Mouse (Mus musculus) forebrain, embryonic 11.5 days (tissue): ENCODE results near the gene Dedd2. TPM values are rescaled to one million over a fixed set of nuclear protein-coding genes. Genes with fewer than 3 reads are reported as not detected.
A peak's percentile ranks its signal among the peaks of the same experiment; 100 is the strongest.

Experiments
- ATAC-seq: fragments of 200-750 bp; cut with Nextera tagmentation; replicated peaks from 2 replicates; pipeline ENCODE4 v1.8.0; 2017; ENCODE audit warnings: moderate TSS enrichment; ENCODE audit not compliant: low FRiP score
- DNase-seq: peaks from one replicate; pipeline ENCODE4 v3.0.0-alpha.2; 2017; ENCODE audit warnings: low spot score
- H3K27ac ChIP-seq: fragments of 300-500 bp; sonication (generic); 2 replicates; pipeline ENCODE4 v1.5.1; 2014; ENCODE audit warnings: low read depth, low read length
- H3K27me3 ChIP-seq: fragments of 300-500 bp; sonication (generic); 2 replicates; pipeline ENCODE4 v1.6.1; 2014; ENCODE audit warnings: mild to moderate bottlenecking, low read length, mixed read lengths; ENCODE audit not compliant: control insufficient read depth, insufficient read depth
- H3K36me3 ChIP-seq: fragments of 300-500 bp; sonication (generic); 2 replicates; pipeline ENCODE4 v1.6.1; 2014; ENCODE audit warnings: mild to moderate bottlenecking, low read length, moderate library complexity, mixed read lengths; ENCODE audit not compliant: control insufficient read depth, insufficient read depth
- H3K4me1 ChIP-seq: fragments of 300-500 bp; sonication (generic); replicated peaks from 2 replicates; pipeline ENCODE4 v1.6.1; 2014; ENCODE audit warnings: low read length, mixed read lengths; ENCODE audit not compliant: control insufficient read depth, insufficient read depth
- H3K4me2 ChIP-seq: fragments of 300-500 bp; sonication (generic); 2 replicates; pipeline ENCODE4 v1.6.1; 2014; ENCODE audit warnings: low read depth, mild to moderate bottlenecking, low read length, moderate library complexity, mixed read lengths; ENCODE audit not compliant: severe bottlenecking
- H3K4me3 ChIP-seq: fragments of 300-500 bp; sonication (generic); 2 replicates; pipeline ENCODE4 v1.5.1; 2014; ENCODE audit warnings: low read depth, low read length
- H3K9ac ChIP-seq: fragments of 300-500 bp; sonication (generic); 2 replicates; pipeline ENCODE4 v1.6.1; 2014; ENCODE audit warnings: low read length
- H3K9me3 ChIP-seq: fragments of 300-500 bp; sonication (generic); 2 replicates; pipeline ENCODE4 v1.6.1; 2016; ENCODE audit warnings: low read length, mixed read lengths; ENCODE audit not compliant: control insufficient read depth
- WGBS: fragments of 180-500 bp; shearing (Covaris S2); extraction: QIAGEN DNeasy Blood & Tissue Kit; methylation state at CpG from one replicate; pipeline ENCODE4 v1.1.7; 2014; 5-methylcytosine and 5-hydroxymethylcytosine counted together
- polyA plus RNA-seq: library from polyadenylated mRNA; unstranded; fragments of >200 nt; fragmentation: Nextera tagmentation; extraction: Ambion mirVana; gene quantifications from 2 replicates; pipeline ENCODE4 v1.2.1, GENCODE M21; 2014

Gene Dedd2
- polyA plus RNA-seq, 1 experiment from 2014 or later = 11.2 TPM

- ATAC-seq (no peak), DNase-seq (peak; percentile 70)
- H3K36me3 ChIP-seq = no peaks in the 10 kb centered on the region
- 1% methylated on average over 15 of the region's 15 CpGs for WGBS
- no peaks in the 10 kb centered on the region; the same call in 1 of the 2 replicates for H3K4me1 ChIP-seq
- peaks cover 39% of the 10 kb centered on the region for H3K27me3 ChIP-seq
- H3K4me2 ChIP-seq = peak overlapping the region; percentile 26
- no peak overlapping the region for H3K9ac ChIP-seq
- peak overlapping the region; percentile 5; the same call in 1 of the 2 replicates for H3K4me3 ChIP-seq
- no peaks in the 10 kb centered on the region for H3K9me3 ChIP-seq
- no peak overlapping the region for H3K27ac ChIP-seq
These were observed 39.1 kb downstream of the Dedd2 start for GRCm38 (mm10) chr7:25181331-25181790.

GRCm38 (mm10) chr7:25180512-25180911 lies 39.9 kb downstream of the Dedd2 start:
- H3K27me3 ChIP-seq = peaks cover 39% of the 10 kb centered on the region
- no peak overlapping the region for H3K27ac ChIP-seq
- no peak overlapping the region for H3K4me3 ChIP-seq
- WGBS = 2% methylated on average over 6 of the region's 6 CpGs
- peak overlapping the region; percentile 79; the same call in 1 of the 2 replicates for H3K4me2 ChIP-seq
- H3K36me3 ChIP-seq = no peaks in the 10 kb centered on the region
- H3K9me3 ChIP-seq = no peaks in the 10 kb centered on the region
- no peaks in the 10 kb centered on the region; the same call in 1 of the 2 replicates for H3K4me1 ChIP-seq
- no peak overlapping the region for H3K9ac ChIP-seq
- ATAC-seq = no peak
- no peak for DNase-seq

GRCm38 (mm10) chr7:25179606-25180161 lies 40.7 kb downstream of the Dedd2 start, which contains the start of gene Pou2f2:
Gene Pou2f2, minus strand, starts transcription at chr7:25179726.
- Histone ChIP-seq H3K27me3 (peaks cover 39% of the 10 kb centered on the region), H3K4me1 (no peaks in the 10 kb centered on the region; the same call in 1 of the 2 replicates), H3K27ac (peak within 1 kb of the TSS; percentile 92), H3K9me3 (no peaks in the 10 kb centered on the region), H3K9ac (peak within 1 kb of the TSS; percentile 73), H3K4me2 (peak within 1 kb of the TSS; percentile 79), H3K4me3 (peak within 1 kb of the TSS; percentile 53), H3K36me3 (no peaks in the 10 kb centered on the region)
- WGBS = 0% methylated on average over 37 of the region's 56 CpGs
- DNase-seq (peak; percentile 94), ATAC-seq (peak; percentile 91)

- peak overlapping the region; percentile 92 for H3K27ac ChIP-seq
- peaks cover 39% of the 10 kb centered on the region for H3K27me3 ChIP-seq
- DNase-seq (peak; percentile 78), ATAC-seq (peak; percentile 80)
- peak overlapping the region; percentile 79 for H3K4me2 ChIP-seq
- under 1% methylated on average over 50 of the region's 56 CpGs for WGBS
- H3K36me3 ChIP-seq = no peaks in the 10 kb centered on the region
- H3K4me1 ChIP-seq = no peaks in the 10 kb centered on the region; the same call in 1 of the 2 replicates
- peak overlapping the region; percentile 73 for H3K9ac ChIP-seq
- no peaks in the 10 kb centered on the region for H3K9me3 ChIP-seq
- H3K4me3 ChIP-seq = peak overlapping the region; percentile 53
These were observed 41.4 kb downstream of the Dedd2 start for GRCm38 (mm10) chr7:25178787-25179605.

GRCm38 (mm10) chr7:25178317-25178716 lies 42.1 kb downstream of the Dedd2 start:
- peaks cover 1% of the 10 kb centered on the region; the same call in 1 of the 2 replicates for H3K4me1 ChIP-seq
- peak overlapping the region; percentile 53 for H3K4me3 ChIP-seq
- ATAC-seq (no peak), DNase-seq (no peak)
- 0% methylated on average over 17 of the region's 17 CpGs for WGBS
- H3K36me3 ChIP-seq = no peaks in the 10 kb centered on the region
- peak overlapping the region; percentile 73 for H3K9ac ChIP-seq
- H3K27me3 ChIP-seq = peaks cover 39% of the 10 kb centered on the region
- peak overlapping the region; percentile 92; the same call in 1 of the 2 replicates for H3K27ac ChIP-seq
- H3K4me2 ChIP-seq = peak overlapping the region; percentile 79
- H3K9me3 ChIP-seq = no peaks in the 10 kb centered on the region

- DNase-seq = peak; percentile 60
- H3K27me3 ChIP-seq = peaks cover 12% of the 10 kb centered on the region; the same call in 1 of the 2 replicates
- H3K4me2 ChIP-seq = no peak overlapping the region
These were observed 46.1 kb downstream of the Dedd2 start for GRCm38 (mm10) chr7:25174343-25174742.

GRCm38 (mm10) chr7:25172669-25173068 lies 47.7 kb downstream of the Dedd2 start:
- ATAC-seq (no peak), DNase-seq (no peak)
- H3K9me3 ChIP-seq = no peaks in the 10 kb centered on the region
- no peak overlapping the region for H3K4me3 ChIP-seq
- 59% methylated on average over 5 of the region's 5 CpGs for WGBS
- no peaks in the 10 kb centered on the region for H3K36me3 ChIP-seq
- H3K27me3 ChIP-seq = peaks cover 6% of the 10 kb centered on the region; the same call in 1 of the 2 replicates
- no peak overlapping the region for H3K9ac ChIP-seq
- no peak overlapping the region for H3K4me2 ChIP-seq
- H3K27ac ChIP-seq = no peak overlapping the region
- peaks cover 4% of the 10 kb centered on the region; the same call in 1 of the 2 replicates for H3K4me1 ChIP-seq

More at GRCm38 (mm10) chr7:25174343-25174742, 46.1 kb downstream of the Dedd2 start:
- Histone ChIP-seq H3K9ac (no peak overlapping the region), H3K4me3 (no peak overlapping the region), H3K9me3 (no peaks in the 10 kb centered on the region), H3K4me1 (peaks cover 4% of the 10 kb centered on the region; the same call in 1 of the 2 replicates), H3K27ac (0 out of 2 replicates have a peak overlapping the region, but pooled peaks have one; percentile 4), H3K36me3 (no peaks in the 10 kb centered on the region)
- WGBS = 52% methylated on average over 11 of the region's 11 CpGs
- no peak; the same call in 1 of the 2 replicates for ATAC-seq

GRCm38 (mm10) chr7:25170583-25170982 lies 49.8 kb downstream of the Dedd2 start:
- Histone ChIP-seq H3K27me3 (no peaks in the 10 kb centered on the region), H3K4me1 (peaks cover 4% of the 10 kb centered on the region; the same call in 1 of the 2 replicates), H3K9ac (no peak overlapping the region), H3K27ac (no peak overlapping the region), H3K4me3 (no peak overlapping the region), H3K9me3 (no peaks in the 10 kb centered on the region), H3K4me2 (no peak overlapping the region), H3K36me3 (no peaks in the 10 kb centered on the region)
- ATAC-seq (no peak), DNase-seq (no peak)
- WGBS = 43% methylated on average over 3 of the region's 3 CpGs
